In the genomic region with DNA sequence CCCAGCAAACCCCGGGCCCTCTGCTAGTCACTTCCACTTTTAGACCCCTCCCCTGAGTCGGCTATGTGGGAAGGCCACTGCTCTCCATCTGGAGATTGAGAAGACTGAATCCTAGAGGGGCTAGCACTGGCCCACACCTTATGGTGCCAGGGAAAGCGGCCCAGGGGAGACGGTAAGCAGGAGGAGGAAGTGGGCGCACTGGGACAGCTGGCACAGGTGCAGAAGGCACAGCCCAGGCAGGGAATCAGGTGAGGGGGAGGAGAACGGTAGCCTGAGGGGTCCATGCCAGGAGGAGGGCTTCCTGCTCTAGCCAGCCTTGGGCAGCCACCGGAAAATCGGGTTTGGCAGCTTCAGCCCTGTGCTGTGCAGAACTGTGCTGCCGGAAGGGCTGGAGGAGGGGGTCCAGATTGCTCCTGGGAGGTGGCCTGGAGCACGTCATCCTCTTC, we compare ENCODE assay signal across 7 mouse cellular contexts. TPM values are rescaled to one million over a fixed set of nuclear protein-coding genes. Genes with fewer than 3 reads are reported as not detected.
DNase-seq lines count a peak whose midpoint lies in the region; ATAC-seq lines count a peak whose summit lies in the region.

No protein-coding gene starts in this region.

- no peaks in the 10 kb centered on the region for H3K27me3 ChIP-seq in intestine, embryonic 15.5 days (replicated peaks)
- no peaks in the 10 kb centered on the region for H3K27me3 ChIP-seq in limb, embryonic 10.5 days (ENCODE audit: low read depth, poor library complexity, severe bottlenecking)
- H3K27me3 ChIP-seq in splenic B cell, adult 2 months (ENCODE audit: control insufficient read depth, insufficient read depth, low read length, poor library complexity, severe bottlenecking): no peaks in the 10 kb centered on the region

- WGBS in intestine, embryonic 15.5 days: 16% methylated on average over 10 of the region's 10 CpGs
- 30% methylated on average over 10 of the region's 10 CpGs for WGBS in limb, embryonic 10.5 days

- peak overlapping the region; percentile 59 for H3K4me2 ChIP-seq in intestine, embryonic 15.5 days (replicated peaks)

- no peaks in the 10 kb centered on the region for H3K36me3 ChIP-seq in intestine, embryonic 15.5 days
- H3K36me3 ChIP-seq in limb, embryonic 10.5 days: no peaks in the 10 kb centered on the region
- no peaks in the 10 kb centered on the region for H3K36me3 ChIP-seq in splenic B cell, adult 2 months (ENCODE audit: control insufficient read depth, insufficient read depth, low read length, poor library complexity, severe bottlenecking)

- ATAC-seq in intestine, embryonic 15.5 days: peak; percentile 86
- 0 out of 2 replicates have a peak, but pooled peaks have one; percentile 16 for ATAC-seq in megakaryocyte-erythroid progenitor cell, adult 5-6 weeks (replicated peaks; ENCODE audit: low FRiP score, low TSS enrichment, poor library complexity, severe bottlenecking)

- DNase-seq in adrenal gland, postnatal 14 days: peak; percentile 71
- peak; percentile 69 to 91 for DNase-seq in cerebellum, postnatal 4 days (ENCODE audit: low spot score in 2 of 2)
- peak; percentile 35 to 48 for DNase-seq in gastrocnemius, postnatal 36 days
- DNase-seq in limb, embryonic 10.5 days (ENCODE audit: low spot score): peak; percentile 68
- peak; percentile 19 for DNase-seq in splenic B cell, adult 2 months (ENCODE audit: low read depth, low spot score)

- peak overlapping the region; percentile 23 for H3K9ac ChIP-seq in intestine, embryonic 15.5 days

- peak overlapping the region; percentile 84 for H3K27ac ChIP-seq in intestine, embryonic 15.5 days
- peak overlapping the region; percentile 63 for H3K27ac ChIP-seq in limb, embryonic 10.5 days

- intact Hi-C loops in gastrocnemius, postnatal 36 days (cut with DNase I): loop anchor here (5.0 kb wide), 1 partner anchor 41 kb away; no protein-coding TSS in a partner anchor

- no peaks in the 10 kb centered on the region for H3K9me3 ChIP-seq in intestine, embryonic 15.5 days
- no peaks in the 10 kb centered on the region for H3K9me3 ChIP-seq in limb, embryonic 10.5 days (replicated peaks)

- H3K4me3 ChIP-seq in intestine, embryonic 15.5 days (replicated peaks): peak overlapping the region; percentile 16
- H3K4me3 ChIP-seq in limb, embryonic 10.5 days: peak overlapping the region; percentile 21; the same call in 1 of the 2 replicates

- peaks cover 26% of the 10 kb centered on the region for H3K4me1 ChIP-seq in intestine, embryonic 15.5 days (replicated peaks)
- H3K4me1 ChIP-seq in limb, embryonic 10.5 days: peaks cover 35% of the 10 kb centered on the region

RNA-seq across cellular contexts. Expression of a gene that starts 3.4 kb away (rescaled TPM):
- total RNA-seq in adrenal gland, postnatal 14 days (2021): not detected in 2 replicates
- total RNA-seq in gastrocnemius, postnatal 36 days (2021): under 1 TPM in 1 of 2 experiments, not detected in 1; 0.59 TPM
- not detected in 2 replicates for polyA plus RNA-seq in intestine, embryonic 15.5 days (2015; fragmentation: Nextera tagmentation; extraction: Ambion mirVana)
- not detected in 2 replicates for polyA plus RNA-seq in limb, embryonic 10.5 days (2016; fragmentation: Nextera tagmentation; extraction: Ambion mirVana)
- total RNA-seq in megakaryocyte-erythroid progenitor cell, adult 5-6 weeks (2014; fragmentation: Nextera tagmentation): not detected in 2 replicates
- not detected in 2 replicates for total RNA-seq in megakaryocyte-erythroid progenitor cell, adult 5-6 weeks (2017)

RNA-seq across cellular contexts. Expression of a gene that starts 3.4 kb away (rescaled TPM):
- not detected in 2 replicates for total RNA-seq in adrenal gland, postnatal 14 days (2021)
- total RNA-seq in gastrocnemius, postnatal 36 days (2021): not detected
- not detected in 2 replicates for polyA plus RNA-seq in intestine, embryonic 15.5 days (2015; fragmentation: Nextera tagmentation; extraction: Ambion mirVana)
- not detected in 2 replicates for polyA plus RNA-seq in limb, embryonic 10.5 days (2016; fragmentation: Nextera tagmentation; extraction: Ambion mirVana)
- total RNA-seq in megakaryocyte-erythroid progenitor cell, adult 5-6 weeks (2014; fragmentation: Nextera tagmentation): not detected in 2 replicates
- total RNA-seq in megakaryocyte-erythroid progenitor cell, adult 5-6 weeks (2017): not detected in 2 replicates

RNA-seq across cellular contexts. Expression of a gene that starts 9.2 kb away (rescaled TPM):
- not detected in 2 replicates for total RNA-seq in adrenal gland, postnatal 14 days (2021)
- total RNA-seq in gastrocnemius, postnatal 36 days (2021): not detected
- polyA plus RNA-seq in intestine, embryonic 15.5 days (2015; fragmentation: Nextera tagmentation; extraction: Ambion mirVana): 35.7 and 43.6 TPM in 2 replicates
- polyA plus RNA-seq in limb, embryonic 10.5 days (2016; fragmentation: Nextera tagmentation; extraction: Ambion mirVana): not detected in 2 replicates
- total RNA-seq in megakaryocyte-erythroid progenitor cell, adult 5-6 weeks (2014; fragmentation: Nextera tagmentation): not detected in 2 replicates
- total RNA-seq in megakaryocyte-erythroid progenitor cell, adult 5-6 weeks (2017): not detected in 2 replicates

RNA-seq across cellular contexts. Expression of a gene that starts 25.4 kb away (rescaled TPM):
- total RNA-seq in adrenal gland, postnatal 14 days (2021): 12.4 and 18.1 TPM in 2 replicates
- 1 to 10 TPM; 6.3 to 7.8 TPM for total RNA-seq in gastrocnemius, postnatal 36 days (2021)
- polyA plus RNA-seq in intestine, embryonic 15.5 days (2015; fragmentation: Nextera tagmentation; extraction: Ambion mirVana): 1.5 and 1.6 TPM in 2 replicates
- 1.6 and 2.2 TPM in 2 replicates for polyA plus RNA-seq in limb, embryonic 10.5 days (2016; fragmentation: Nextera tagmentation; extraction: Ambion mirVana)
- not detected in 2 replicates for total RNA-seq in megakaryocyte-erythroid progenitor cell, adult 5-6 weeks (2014; fragmentation: Nextera tagmentation)
- 0.14 and 0.15 TPM in 2 replicates for total RNA-seq in megakaryocyte-erythroid progenitor cell, adult 5-6 weeks (2017)

RNA-seq across cellular contexts. Expression of a gene that starts 44.9 kb away (rescaled TPM):
- total RNA-seq in adrenal gland, postnatal 14 days (2021): 15.1 and 18.9 TPM in 2 replicates
- total RNA-seq in gastrocnemius, postnatal 36 days (2021): 1 to 10 TPM; 4.3 to 5.4 TPM
- 7.0 and 7.9 TPM in 2 replicates for polyA plus RNA-seq in intestine, embryonic 15.5 days (2015; fragmentation: Nextera tagmentation; extraction: Ambion mirVana)
- 26.6 and 45.2 TPM in 2 replicates for polyA plus RNA-seq in limb, embryonic 10.5 days (2016; fragmentation: Nextera tagmentation; extraction: Ambion mirVana)
- 0.20 and 0.52 TPM in 2 replicates for total RNA-seq in megakaryocyte-erythroid progenitor cell, adult 5-6 weeks (2014; fragmentation: Nextera tagmentation)
- 1.9 and 3.4 TPM in 2 replicates for total RNA-seq in megakaryocyte-erythroid progenitor cell, adult 5-6 weeks (2017)

Comparison
In these comparisons a context has a peak if more than half of its experiments do, and no peak if none do; other contexts are left out.
1. Peak in every context shown above with its lines: DNase-seq, ATAC-seq, H3K4me3 ChIP-seq and H3K27ac ChIP-seq.
2. DNase-seq: peak in every context shown above with its lines; median percentile 80 in cerebellum, postnatal 4 days; 71 in adrenal gland, postnatal 14 days; 68 in limb, embryonic 10.5 days; 42 in gastrocnemius, postnatal 36 days; 19 in splenic B cell, adult 2 months.